Mouse (Mus musculus): ENCODE data around the gene Adarb2.

GRCm38 (mm10) chr13:8744565-8744964 is 541.9 kb downstream of the Adarb2 start:
- peak; percentile 43; the same call in 1 of the 2 replicates for TF ChIP-seq CTCF (IDR thresholded peaks at IDR 0.05; ENCODE audit: extremely low read depth, insufficient read depth, low read length)
- TF ChIP-seq POLR2A (IDR thresholded peaks at IDR 0.05; ENCODE audit: extremely low read depth, insufficient read depth, low read length), result no peak
